ENCODE assay signal across 40 mouse cellular contexts in the genomic region with DNA sequence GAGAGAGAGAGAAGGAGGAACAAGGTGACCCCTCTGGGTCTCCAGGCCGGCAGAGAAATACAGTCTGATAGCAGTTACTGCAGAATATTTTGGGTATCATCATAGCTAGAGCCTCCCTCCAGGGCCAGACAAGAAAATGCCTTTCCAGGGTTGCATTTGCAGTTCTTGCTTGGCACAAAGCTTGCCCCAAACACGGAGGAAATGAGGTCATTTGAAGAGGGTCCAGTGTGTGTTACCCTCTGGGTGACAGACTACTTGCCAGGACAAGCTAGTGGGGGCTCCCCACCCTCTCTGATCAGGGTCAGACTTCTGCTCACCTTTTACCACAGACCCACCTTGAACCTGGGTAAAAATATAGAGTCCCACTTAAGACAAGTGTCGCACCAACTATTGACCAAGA. TPM values are rescaled to one million over a fixed set of nuclear protein-coding genes. Genes with fewer than 3 reads are reported as not detected.
DNase-seq lines count a peak whose midpoint lies in the region; ATAC-seq and TF ChIP-seq lines count a peak whose summit lies in the region.
"Had no signal": no experiment of that assay in that cellular context is flagged by ENCODE, and none has a peak within 500 bp of the region (broad histone marks: within the 10 kb centered on the region; RNA-seq: fewer than 3 reads in every experiment).

No protein-coding gene starts in this region.

- no peak for ATAC-seq in heart, embryonic 15.5 days (replicated peaks; ENCODE audit: insufficient number of reproducible peaks, insufficient read depth, low FRiP score, low read depth)
- no peak for ATAC-seq in heart, postnatal 0 days (ENCODE audit: insufficient read depth, low read depth)
- ATAC-seq in limb, embryonic 13.5 days (ENCODE audit: low FRiP score, low read depth) = no peak
- ATAC-seq: forebrain, postnatal 0 days; inflammation-experienced regulatory T-cells, adult 6 months; midbrain, embryonic 15.5 days; Patski had no signal

- H3K4me2 ChIP-seq in heart, embryonic 15.5 days = no peak overlapping the region
- H3K4me2 ChIP-seq in heart, postnatal 0 days (ENCODE audit: low read depth, low read length) = no peak overlapping the region
- peak overlapping the region; percentile 66 for H3K4me2 ChIP-seq in limb, embryonic 13.5 days (replicated peaks)
- H3K4me2 ChIP-seq: embryonic facial prominence, embryonic 15.5 days; forebrain, embryonic 12.5 days; hindbrain, embryonic 15.5 days; midbrain, embryonic 15.5 days had no signal

- peak overlapping the region; percentile 92 for H3K27ac ChIP-seq in heart, embryonic 10.5 days
- peak overlapping the region; percentile 63 for H3K27ac ChIP-seq in heart, embryonic 15.5 days
- peak overlapping the region; percentile 41 for H3K27ac ChIP-seq in heart, postnatal 0 days (ENCODE audit: low read depth)
- 0 out of 2 replicates have a peak overlapping the region, but pooled peaks have one; percentile 87 for H3K27ac ChIP-seq in limb, embryonic 13.5 days
- H3K27ac ChIP-seq in layer of hippocampus, adult 2 months = no peak overlapping the region
- H3K27ac ChIP-seq: embryonic facial prominence, embryonic 10.5 days; embryonic facial prominence, embryonic 15.5 days; forebrain, embryonic 12.5 days; hindbrain, embryonic 15.5 days; left cerebral cortex, adult 2 months; liver, embryonic 14.5 days; macrophage; midbrain, embryonic 15.5 days; stomach, postnatal 0 days had no signal

- no peaks in the 10 kb centered on the region for H3K9me3 ChIP-seq in heart, embryonic 10.5 days
- H3K9me3 ChIP-seq in heart, embryonic 15.5 days (replicated peaks) = no peaks in the 10 kb centered on the region
- no peaks in the 10 kb centered on the region for H3K9me3 ChIP-seq in heart, postnatal 0 days (replicated peaks; ENCODE audit: control insufficient read depth, low read length)
- H3K9me3 ChIP-seq in limb, embryonic 13.5 days = no peaks in the 10 kb centered on the region
- H3K9me3 ChIP-seq: embryonic facial prominence, embryonic 10.5 days; embryonic facial prominence, embryonic 15.5 days; forebrain, embryonic 12.5 days; hindbrain, embryonic 15.5 days; midbrain, embryonic 15.5 days had no signal

- no peaks in the 10 kb centered on the region for H3K36me3 ChIP-seq in heart, embryonic 10.5 days
- H3K36me3 ChIP-seq in heart, embryonic 15.5 days = no peaks in the 10 kb centered on the region
- no peaks in the 10 kb centered on the region for H3K36me3 ChIP-seq in heart, postnatal 0 days (replicated peaks; ENCODE audit: control insufficient read depth, insufficient read depth, low read length)
- H3K36me3 ChIP-seq in limb, embryonic 13.5 days = no peaks in the 10 kb centered on the region
- H3K36me3 ChIP-seq: embryonic facial prominence, embryonic 10.5 days; embryonic facial prominence, embryonic 15.5 days; forebrain, embryonic 12.5 days; hindbrain, embryonic 15.5 days; midbrain, embryonic 15.5 days had no signal

- TF ChIP-seq CTCF in heart, postnatal 0 days (IDR thresholded peaks at IDR 0.05; ENCODE audit: low read depth) = no peak
- TF ChIP-seq CTCF in layer of hippocampus, adult 2 months (conservative IDR thresholded peaks at IDR 0.05) = no peak

- DNase-seq in heart, embryonic 10.5 days (ENCODE audit: low spot score) = no peak
- DNase-seq in heart, postnatal 14 days = no peak
- no peak for DNase-seq in heart, adult 18-20 months
- DNase-seq in heart, postnatal 0 days (ENCODE audit: low spot score) = no peak
- no peak for DNase-seq in layer of hippocampus, adult 2 months (ENCODE audit: low spot score in 2 of 2)
- DNase-seq: adrenal gland, postnatal 10 days; cerebellum, adult 8-10 months; cerebellum, postnatal 25 days; forebrain, postnatal 0 days; gastrocnemius, postnatal 10 days; kidney, adult 11 months; kidney, postnatal 14 days; liver; lung, adult 2 months; lung, postnatal 10 days; right cerebral cortex, adult 18-20 months; right cerebral cortex, postnatal 4 days; thymus, adult 18-20 months; thymus, postnatal 36 days had no signal

- peaks cover 85% of the 10 kb centered on the region for H3K27me3 ChIP-seq in heart, embryonic 10.5 days (ENCODE audit: insufficient read depth, poor library complexity, severe bottlenecking)
- peaks cover 82% of the 10 kb centered on the region for H3K27me3 ChIP-seq in heart, embryonic 15.5 days
- H3K27me3 ChIP-seq in heart, postnatal 0 days (ENCODE audit: control insufficient read depth, insufficient read depth, low read length) = peaks cover 81% of the 10 kb centered on the region
- peaks cover 95% of the 10 kb centered on the region for H3K27me3 ChIP-seq in limb, embryonic 13.5 days

- no peak overlapping the region for H3K9ac ChIP-seq in heart, embryonic 15.5 days
- no peak overlapping the region for H3K9ac ChIP-seq in heart, postnatal 0 days (replicated peaks; ENCODE audit: low read depth, low read length)
- no peak overlapping the region for H3K9ac ChIP-seq in limb, embryonic 13.5 days
- H3K9ac ChIP-seq: embryonic facial prominence, embryonic 15.5 days; forebrain, embryonic 12.5 days; forebrain, postnatal 0 days; hindbrain, embryonic 15.5 days; liver, embryonic 14.5 days; midbrain, embryonic 15.5 days had no signal

- 16% methylated on average over 3 of the region's 3 CpGs for WGBS in heart, embryonic 10.5 days
- 41% methylated on average over 3 of the region's 3 CpGs for WGBS in heart, embryonic 15.5 days
- 30% methylated on average over 3 of the region's 3 CpGs for WGBS in heart, postnatal 0 days
- 18% methylated on average over 3 of the region's 3 CpGs for WGBS in limb, embryonic 13.5 days

- no peak for TF ChIP-seq EP300 in heart, postnatal 0 days (IDR thresholded peaks at IDR 0.05; ENCODE audit: low read depth)

- intact Hi-C loops in heart, postnatal 14 days (cut with DNase I) = no loop called here

- H3K4me1 ChIP-seq in heart, embryonic 10.5 days = peaks cover 44% of the 10 kb centered on the region
- peaks cover 18% of the 10 kb centered on the region; the same call in 1 of the 2 replicates for H3K4me1 ChIP-seq in heart, embryonic 15.5 days (replicated peaks)
- H3K4me1 ChIP-seq in heart, postnatal 0 days (ENCODE audit: control insufficient read depth, insufficient read depth) = no peaks in the 10 kb centered on the region
- H3K4me1 ChIP-seq in limb, embryonic 13.5 days = peaks cover 32% of the 10 kb centered on the region
- H3K4me1 ChIP-seq: embryonic facial prominence, embryonic 15.5 days; forebrain, embryonic 12.5 days; hindbrain, embryonic 15.5 days; midbrain, embryonic 15.5 days had no signal

- no peak overlapping the region for H3K4me3 ChIP-seq in heart, embryonic 10.5 days
- no peak overlapping the region for H3K4me3 ChIP-seq in heart, embryonic 15.5 days
- no peak overlapping the region for H3K4me3 ChIP-seq in heart, postnatal 0 days (ENCODE audit: low read depth, low read length)
- peak overlapping the region; percentile 44; the same call in 1 of the 2 replicates for H3K4me3 ChIP-seq in limb, embryonic 13.5 days
- no peak overlapping the region for H3K4me3 ChIP-seq in layer of hippocampus, adult 2 months
- H3K4me3 ChIP-seq: embryonic facial prominence, embryonic 10.5 days; embryonic facial prominence, embryonic 15.5 days; forebrain, embryonic 12.5 days; hindbrain, embryonic 15.5 days; left cerebral cortex, adult 2 months; midbrain, embryonic 15.5 days had no signal

RNA-seq across cellular contexts. Expression of a gene that starts 36.7 kb away (rescaled TPM):
- polyA plus RNA-seq in heart, embryonic 10.5 days (2016; fragmentation: Nextera tagmentation; extraction: Ambion mirVana) = 41.9 and 44.2 TPM in 2 replicates
- total RNA-seq in heart, postnatal 14 days (2021) = 10 to 100 TPM; 18.9 to 36.8 TPM
- polyA plus RNA-seq in heart, embryonic 15.5 days (2015; fragmentation: Nextera tagmentation; extraction: Ambion mirVana) = 30.1 and 33.8 TPM in 2 replicates
- 10 to 100 TPM; 18.5 to 25.8 TPM for total RNA-seq in heart, adult 18-20 months (2021)
- 17.3 and 22.8 TPM in 2 replicates for total RNA-seq in heart, postnatal 0 days (2014; rRNA removed; ENCODE audit: low replicate concordance)
- polyA plus RNA-seq in heart, postnatal 0 days (2015; fragmentation: Nextera tagmentation; extraction: Ambion mirVana) = 29.2 and 31.1 TPM in 2 replicates
- polyA plus RNA-seq in limb, embryonic 13.5 days (2015; fragmentation: Nextera tagmentation; extraction: Ambion mirVana) = 34.8 and 51.5 TPM in 2 replicates
- not detected for total RNA-seq in layer of hippocampus, adult 2 months (2021)
- total RNA-seq: granulocyte monocyte progenitor cell, adult 5-6 weeks; layer of hippocampus, adult 18-20 months; layer of hippocampus, postnatal 14 days; left cerebral cortex, adult 2 months; left cerebral cortex, postnatal 25 days; megakaryocyte-erythroid progenitor cell, adult 5-6 weeks; MEL had no signal
- polyA plus RNA-seq: forebrain, postnatal 0 days; inflammation-experienced regulatory T-cells, adult 6 months; kidney, embryonic 14.5 days; macrophage; Patski; spleen, adult 2 months had no signal

Comparison
In these comparisons a context has a peak if more than half of its experiments do, and no peak if none do; other contexts are left out.
1. RNA of a gene that starts 36.7 kb away (total RNA-seq): 18.9 to 36.8 TPM in heart, postnatal 14 days, 18.5 to 25.8 TPM in heart, adult 18-20 months and 17.3 to 22.8 TPM in heart, postnatal 0 days; not detected in layer of hippocampus, adult 2 months; every median in the first group is over 10 times any median in the second.